Mouse (Mus musculus): Measurements from ENCODE around the gene Rchy1. TPM values are rescaled to one million over a fixed set of nuclear protein-coding genes. Genes with fewer than 3 reads are reported as not detected.
"Not testable (repeated sequence)": the region's sequence is repeated elsewhere in the genome, so short reads cannot be mapped to it uniquely, and the experiment has no call there.

The Rchy1 gene
- polyA plus RNA-seq, 1 experiment from 2014 or later: 45.4 TPM

DNA sequence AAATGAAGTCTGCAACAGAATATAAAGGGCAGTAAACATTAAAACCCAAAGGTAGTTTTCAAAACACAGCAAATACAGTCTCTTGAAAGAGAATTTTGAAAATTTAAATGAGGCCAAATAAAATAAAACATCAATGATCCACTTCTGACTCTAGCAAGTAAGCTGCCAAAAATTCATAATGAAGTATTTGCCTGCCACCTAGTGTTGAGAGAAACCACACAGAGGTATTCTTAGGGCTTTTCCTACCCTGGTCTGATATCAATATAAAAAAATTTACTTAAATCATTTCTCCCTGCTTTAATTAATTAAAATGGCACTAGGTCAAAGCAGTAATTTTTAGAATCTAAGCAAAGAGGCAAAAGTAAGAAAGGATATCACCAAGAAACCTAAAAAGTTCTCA, 11.5 kb downstream of the Rchy1 start:
- Histone ChIP-seq H3K4me1 (ENCODE audit: control insufficient read depth, insufficient read depth, low read length) (no peaks in the 10 kb centered on the region), H3K9me3 (replicated peaks; ENCODE audit: control insufficient read depth, low read length) (no peaks in the 10 kb centered on the region), H3K4me3 (ENCODE audit: low read depth, low read length) (no peak overlapping the region), H3K36me3 (ENCODE audit: control insufficient read depth, insufficient read depth, low read length) (peaks cover 20% of the 10 kb centered on the region), H3K27me3 (ENCODE audit: control insufficient read depth, insufficient read depth, low read length) (no peaks in the 10 kb centered on the region), H3K9ac (ENCODE audit: low read depth, low read length) (no peak overlapping the region), H3K27ac (ENCODE audit: low read depth, low read length) (no peak overlapping the region), H3K4me2 (no peak overlapping the region)
- no peak for ATAC-seq (replicated peaks; ENCODE audit: insufficient number of reproducible peaks, low FRiP score, low TSS enrichment)

DNA sequence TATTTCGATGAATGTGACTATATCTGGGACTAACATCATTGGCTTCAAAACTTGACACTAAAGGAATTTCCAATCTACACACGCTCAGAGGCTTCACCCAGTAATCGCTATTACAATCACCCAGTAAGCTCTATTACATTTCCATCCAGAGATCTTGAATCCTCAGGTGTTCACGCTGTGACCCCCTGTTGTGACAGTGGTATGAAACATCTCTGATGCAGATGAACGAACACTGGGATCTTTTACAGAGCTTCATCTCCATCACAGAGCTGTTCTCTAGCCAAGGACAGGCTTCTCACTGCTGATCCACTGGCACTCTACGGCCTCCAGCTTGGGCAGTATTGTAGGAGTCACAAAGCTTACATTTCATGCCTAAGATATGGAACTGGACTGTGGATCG, 13.4 kb downstream of the Rchy1 start:
- no peak overlapping the region for H3K4me3 ChIP-seq (ENCODE audit: low read depth, low read length)
- peaks cover 22% of the 10 kb centered on the region for H3K36me3 ChIP-seq (ENCODE audit: control insufficient read depth, insufficient read depth, low read length)
- no peaks in the 10 kb centered on the region for H3K4me1 ChIP-seq (ENCODE audit: control insufficient read depth, insufficient read depth, low read length)
- 94% methylated on average over 7 of the region's 7 CpGs for WGBS (ENCODE audit: insufficient replicate concordance)
- H3K27me3 ChIP-seq (ENCODE audit: control insufficient read depth, insufficient read depth, low read length): no peaks in the 10 kb centered on the region
- ATAC-seq (replicated peaks; ENCODE audit: insufficient number of reproducible peaks, low FRiP score, low TSS enrichment): no peak
- no peak overlapping the region for H3K4me2 ChIP-seq
- no peak overlapping the region for H3K27ac ChIP-seq (ENCODE audit: low read depth, low read length)
- no peaks in the 10 kb centered on the region for H3K9me3 ChIP-seq (replicated peaks; ENCODE audit: control insufficient read depth, low read length)
- H3K9ac ChIP-seq (ENCODE audit: low read depth, low read length): no peak overlapping the region

DNA sequence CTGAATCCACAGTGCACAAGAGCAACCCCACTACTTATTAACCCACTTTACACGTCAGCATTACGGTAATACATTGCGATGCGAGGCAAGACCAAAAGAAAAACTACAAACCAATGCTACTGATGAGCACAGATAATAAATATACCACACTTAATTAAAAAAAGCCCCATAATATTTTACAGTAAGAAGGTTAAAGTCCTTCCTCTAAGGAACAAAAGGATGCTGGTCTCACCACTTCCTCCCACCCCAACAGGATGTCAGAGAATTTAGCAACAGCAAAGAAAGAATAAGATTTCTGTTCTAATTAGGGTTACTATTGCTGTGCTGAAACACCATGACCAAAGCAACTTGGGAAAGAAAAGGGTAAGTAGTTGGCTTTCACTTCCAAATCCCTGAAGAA, 15.9 kb downstream of the Rchy1 start:
- peaks cover 19% of the 10 kb centered on the region for H3K36me3 ChIP-seq (ENCODE audit: control insufficient read depth, insufficient read depth, low read length)
- no peaks in the 10 kb centered on the region for H3K9me3 ChIP-seq (replicated peaks; ENCODE audit: control insufficient read depth, low read length)
- H3K4me1 ChIP-seq (ENCODE audit: control insufficient read depth, insufficient read depth, low read length): no peaks in the 10 kb centered on the region
- H3K27ac ChIP-seq (ENCODE audit: low read depth, low read length): no peak overlapping the region
- ATAC-seq (replicated peaks; ENCODE audit: insufficient number of reproducible peaks, low FRiP score, low TSS enrichment): no peak
- WGBS (ENCODE audit: insufficient replicate concordance): 96% methylated on average over 4 of the region's 4 CpGs
- H3K9ac ChIP-seq (ENCODE audit: low read depth, low read length): no peak overlapping the region
- no peak overlapping the region for H3K4me3 ChIP-seq (ENCODE audit: low read depth, low read length)
- no peak overlapping the region for H3K4me2 ChIP-seq
- no peaks in the 10 kb centered on the region for H3K27me3 ChIP-seq (ENCODE audit: control insufficient read depth, insufficient read depth, low read length)

GRCm38 (mm10) chr5:91945609-91946008, 17.3 kb downstream of the Rchy1 start:
- not testable (repeated sequence) for H3K9me3 ChIP-seq (replicated peaks; ENCODE audit: control insufficient read depth, low read length); H3K4me1 ChIP-seq (ENCODE audit: control insufficient read depth, insufficient read depth, low read length); H3K4me3 ChIP-seq (ENCODE audit: low read depth, low read length); H3K27me3 ChIP-seq (ENCODE audit: control insufficient read depth, insufficient read depth, low read length); H3K4me2 ChIP-seq; H3K9ac ChIP-seq (ENCODE audit: low read depth, low read length); ATAC-seq (replicated peaks; ENCODE audit: insufficient number of reproducible peaks, low FRiP score, low TSS enrichment); H3K27ac ChIP-seq (ENCODE audit: low read depth, low read length)
- peaks cover 19% of the 10 kb centered on the region for H3K36me3 ChIP-seq (ENCODE audit: control insufficient read depth, insufficient read depth, low read length)
- 90% methylated on average over 1 of the region's 1 CpGs for WGBS (ENCODE audit: insufficient replicate concordance)

DNA sequence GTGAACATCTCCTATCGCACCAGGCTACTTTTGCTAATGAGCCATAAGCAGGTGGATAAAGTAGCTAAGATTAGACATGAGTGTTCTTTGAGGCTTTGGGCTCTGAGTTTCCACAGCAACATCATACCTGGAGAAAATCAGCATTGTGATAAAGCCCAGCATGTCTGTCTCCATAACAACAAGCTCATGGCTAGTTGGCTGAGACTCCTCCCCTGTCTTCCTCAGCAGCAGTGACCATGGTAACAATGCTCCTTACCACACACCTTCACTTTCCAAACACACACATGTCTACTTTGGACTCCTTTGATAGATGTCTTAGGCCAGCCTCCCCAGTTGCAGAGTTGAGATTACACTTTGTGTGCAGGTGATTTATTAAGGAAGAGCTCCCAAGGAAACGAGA, 49.6 kb downstream of the Rchy1 start:
- H3K9ac ChIP-seq (ENCODE audit: low read depth, low read length): no peak overlapping the region
- H3K4me2 ChIP-seq: no peak overlapping the region
- no peak overlapping the region for H3K4me3 ChIP-seq (ENCODE audit: low read depth, low read length)
- no peaks in the 10 kb centered on the region for H3K36me3 ChIP-seq (ENCODE audit: control insufficient read depth, insufficient read depth, low read length)
- no peaks in the 10 kb centered on the region for H3K4me1 ChIP-seq (ENCODE audit: control insufficient read depth, insufficient read depth, low read length)
- H3K27me3 ChIP-seq (ENCODE audit: control insufficient read depth, insufficient read depth, low read length): no peaks in the 10 kb centered on the region
- no peak for ATAC-seq (replicated peaks; ENCODE audit: insufficient number of reproducible peaks, low FRiP score, low TSS enrichment)
- WGBS (ENCODE audit: insufficient replicate concordance): 79% methylated on average over 2 of the region's 2 CpGs
- H3K9me3 ChIP-seq (replicated peaks; ENCODE audit: control insufficient read depth, low read length): no peaks in the 10 kb centered on the region
- no peak overlapping the region for H3K27ac ChIP-seq (ENCODE audit: low read depth, low read length)

- ATAC-seq (replicated peaks; ENCODE audit: insufficient number of reproducible peaks, low FRiP score, low TSS enrichment): no peak
- 77% methylated on average over 13 of the region's 13 CpGs for WGBS (ENCODE audit: insufficient replicate concordance)
- H3K4me3 ChIP-seq (ENCODE audit: low read depth, low read length): no peak overlapping the region
- H3K4me2 ChIP-seq: no peak overlapping the region
- no peak overlapping the region for H3K9ac ChIP-seq (ENCODE audit: low read depth, low read length)
- H3K36me3 ChIP-seq (ENCODE audit: control insufficient read depth, insufficient read depth, low read length): no peaks in the 10 kb centered on the region
- no peaks in the 10 kb centered on the region for H3K4me1 ChIP-seq (ENCODE audit: control insufficient read depth, insufficient read depth, low read length)
- H3K9me3 ChIP-seq (replicated peaks; ENCODE audit: control insufficient read depth, low read length): no peaks in the 10 kb centered on the region
- H3K27me3 ChIP-seq (ENCODE audit: control insufficient read depth, insufficient read depth, low read length): no peaks in the 10 kb centered on the region
- no peak overlapping the region for H3K27ac ChIP-seq (ENCODE audit: low read depth, low read length)
Observed at GRCm38 (mm10) chr5:91911384-91912106, 51.3 kb downstream of the Rchy1 start.

GRCm38 (mm10) chr5:91910616-91911015, 52.3 kb downstream of the Rchy1 start:
- 85% methylated on average over 4 of the region's 4 CpGs for WGBS (ENCODE audit: insufficient replicate concordance)
- H3K27ac ChIP-seq (ENCODE audit: low read depth, low read length): no peak overlapping the region
- ATAC-seq (replicated peaks; ENCODE audit: insufficient number of reproducible peaks, low FRiP score, low TSS enrichment): no peak
- H3K9ac ChIP-seq (ENCODE audit: low read depth, low read length): no peak overlapping the region
- H3K36me3 ChIP-seq (ENCODE audit: control insufficient read depth, insufficient read depth, low read length): no peaks in the 10 kb centered on the region
- no peak overlapping the region for H3K4me3 ChIP-seq (ENCODE audit: low read depth, low read length)
- H3K4me1 ChIP-seq (ENCODE audit: control insufficient read depth, insufficient read depth, low read length): no peaks in the 10 kb centered on the region
- no peaks in the 10 kb centered on the region for H3K27me3 ChIP-seq (ENCODE audit: control insufficient read depth, insufficient read depth, low read length)
- no peak overlapping the region for H3K4me2 ChIP-seq
- no peaks in the 10 kb centered on the region for H3K9me3 ChIP-seq (replicated peaks; ENCODE audit: control insufficient read depth, low read length)

- H3K4me3 ChIP-seq (ENCODE audit: low read depth, low read length): no peak overlapping the region
- no peaks in the 10 kb centered on the region for H3K36me3 ChIP-seq (ENCODE audit: control insufficient read depth, insufficient read depth, low read length)
- no peak for ATAC-seq (replicated peaks; ENCODE audit: insufficient number of reproducible peaks, low FRiP score, low TSS enrichment)
- H3K27me3 ChIP-seq (ENCODE audit: control insufficient read depth, insufficient read depth, low read length): no peaks in the 10 kb centered on the region
- no peaks in the 10 kb centered on the region for H3K9me3 ChIP-seq (replicated peaks; ENCODE audit: control insufficient read depth, low read length)
- no peak overlapping the region for H3K9ac ChIP-seq (ENCODE audit: low read depth, low read length)
- 54% methylated on average over 10 of the region's 10 CpGs for WGBS (ENCODE audit: insufficient replicate concordance)
- no peak overlapping the region for H3K4me2 ChIP-seq
- no peak overlapping the region for H3K27ac ChIP-seq (ENCODE audit: low read depth, low read length)
- H3K4me1 ChIP-seq (ENCODE audit: control insufficient read depth, insufficient read depth, low read length): no peaks in the 10 kb centered on the region
Observed at GRCm38 (mm10) chr5:91909010-91909620, 53.8 kb downstream of the Rchy1 start.

Measured in heart, embryonic 11.5 days (tissue).